Mouse (Mus musculus) kidney, adult 2 months (tissue): ENCODE measurements at regions not wholly inside any gene's neighbourhood (a gene's known extent, or its start where the extent isn't known, plus 50 kb on each side); places are given as distances from the start of the nearest gene placed in this dataset.

Experiments
- DNase-seq: peaks from one replicate; pipeline ENCODE4 v3.0.0; 2021
- H3K27ac ChIP-seq: fragments of 200-500 bp; 2 replicates; pipeline ENCODE4 v1.5.1; 2012; ENCODE audit warnings: low read depth, low read length, control low read depth, inconsistent platforms; ENCODE audit not compliant: insufficient read depth
- H3K27me3 ChIP-seq: fragments of 200-500 bp; replicated peaks from 2 replicates; pipeline ENCODE4 v1.6.1; 2012; ENCODE audit warnings: mild to moderate bottlenecking, moderate library complexity, low read length, inconsistent platforms; ENCODE audit not compliant: control insufficient read depth, insufficient read depth
- H3K36me3 ChIP-seq: fragments of 200-500 bp; 2 replicates; pipeline ENCODE4 v1.6.1; 2012; ENCODE audit warnings: mild to moderate bottlenecking, moderate library complexity, low read length, inconsistent platforms; ENCODE audit not compliant: control insufficient read depth, insufficient read depth
- H3K4me1 ChIP-seq: fragments of 200-500 bp; 2 replicates; pipeline ENCODE4 v1.6.1; 2011; ENCODE audit warnings: low read length; ENCODE audit not compliant: control insufficient read depth, insufficient read depth
- H3K4me3 ChIP-seq: fragments of 200-500 bp; 2 replicates; pipeline ENCODE4 v1.5.1; 2011; ENCODE audit warnings: mild to moderate bottlenecking, low read depth, low read length, control low read depth; ENCODE audit not compliant: insufficient read depth
- CTCF ChIP-seq: fragments of 200-500 bp; conservative IDR thresholded peaks from 2 replicates; pipeline ENCODE4 v1.5.1; 2011; ENCODE audit warnings: low read depth, mild to moderate bottlenecking, control low read depth, low read length, moderate library complexity, mixed read lengths; ENCODE audit not compliant: insufficient read depth, insufficient read length
- POLR2A ChIP-seq: fragments of 200-500 bp; IDR thresholded peaks from one replicate; pipeline ENCODE4 v1.6.1; 2011; ENCODE audit warnings: low read depth, low read length, control low read depth
- WGBS: fragments of 180-500 bp; shearing (Covaris S2); methylation state at CpG from one replicate; pipeline ENCODE4 v1.1.7; 2018; 5-methylcytosine and 5-hydroxymethylcytosine counted together

GRCm38 (mm10) chr1:16007809-16008208 lies 85.3 kb downstream of the 4930444P10Rik start:
- no peak overlapping the region for H3K4me3 ChIP-seq

GRCm38 (mm10) chr1:16006888-16007287 lies 86.2 kb downstream of the 4930444P10Rik start:
- H3K36me3 ChIP-seq, result no peaks in the 10 kb centered on the region

More at GRCm38 (mm10) chr1:16007809-16008208, 85.3 kb downstream of the 4930444P10Rik start:
- no peaks in the 10 kb centered on the region for H3K27me3 ChIP-seq
- WGBS, result 46% methylated on average over 3 of the region's 3 CpGs
- H3K36me3 ChIP-seq, result no peaks in the 10 kb centered on the region
- TF ChIP-seq POLR2A (no peak), CTCF (no peak)
- no peak for DNase-seq
- no peaks in the 10 kb centered on the region for H3K4me1 ChIP-seq
- no peak overlapping the region for H3K27ac ChIP-seq

GRCm38 (mm10) chr1:15997135-15997534 lies 96.0 kb downstream of the 4930444P10Rik start:
- Histone ChIP-seq H3K27ac (no peak overlapping the region), H3K27me3 (no peaks in the 10 kb centered on the region), H3K36me3 (no peaks in the 10 kb centered on the region), H3K4me3 (no peak overlapping the region), H3K4me1 (no peaks in the 10 kb centered on the region)
- no peak for TF ChIP-seq POLR2A
- no peak for TF ChIP-seq CTCF
- 67% methylated on average over 5 of the region's 5 CpGs for WGBS
- no peak for DNase-seq

More at GRCm38 (mm10) chr1:16006888-16007287, 86.2 kb downstream of the 4930444P10Rik start:
- H3K4me3 ChIP-seq, result no peak overlapping the region
- H3K27me3 ChIP-seq, result no peaks in the 10 kb centered on the region
- TF ChIP-seq CTCF (no peak; the same call in 1 of the 2 replicates), POLR2A (no peak)
- whole genome bisulfite sequencing, result 86% methylated on average over 2 of the region's 2 CpGs
- no peaks in the 10 kb centered on the region for H3K4me1 ChIP-seq
- no peak for DNase-seq
- no peak overlapping the region for H3K27ac ChIP-seq

- no peaks in the 10 kb centered on the region for H3K27me3 ChIP-seq
- no peak for TF ChIP-seq CTCF
- no peak for TF ChIP-seq POLR2A
- H3K36me3 ChIP-seq, result no peaks in the 10 kb centered on the region
- no peak for DNase-seq
- WGBS, result 65% methylated on average over 2 of the region's 2 CpGs
- H3K4me3 ChIP-seq, result no peak overlapping the region
- H3K27ac ChIP-seq, result no peak overlapping the region
- H3K4me1 ChIP-seq, result no peaks in the 10 kb centered on the region
Measured at GRCm38 (mm10) chr1:15996341-15996740, 96.8 kb downstream of the 4930444P10Rik start.

- Histone ChIP-seq H3K36me3 (no peaks in the 10 kb centered on the region), H3K4me3 (no peak overlapping the region), H3K27ac (no peak overlapping the region), H3K27me3 (no peaks in the 10 kb centered on the region), H3K4me1 (no peaks in the 10 kb centered on the region)
- TF ChIP-seq POLR2A, result no peak
- TF ChIP-seq CTCF, result peak; percentile 58
- WGBS, result 47% methylated on average over 4 of the region's 4 CpGs
- DNase-seq, result peak; percentile 26
Measured at GRCm38 (mm10) chr1:15993561-15994410, 99.3 kb downstream of the 4930444P10Rik start.

GRCm38 (mm10) chr1:15990982-15991381 lies 102.1 kb downstream of the 4930444P10Rik start:
- no peak overlapping the region for H3K27ac ChIP-seq
- no peaks in the 10 kb centered on the region for H3K4me1 ChIP-seq
- no peak overlapping the region for H3K4me3 ChIP-seq
- no peak for DNase-seq
- H3K27me3 ChIP-seq, result no peaks in the 10 kb centered on the region
- no peak for TF ChIP-seq CTCF
- TF ChIP-seq POLR2A, result no peak
- WGBS, result 67% methylated on average over 2 of the region's 2 CpGs
- no peaks in the 10 kb centered on the region for H3K36me3 ChIP-seq

GRCm38 (mm10) chr1:15985579-15985978 lies 107.5 kb downstream of the 4930444P10Rik start:
- TF ChIP-seq POLR2A, result no peak
- TF ChIP-seq CTCF, result no peak
- no peaks in the 10 kb centered on the region for H3K4me1 ChIP-seq
- 75% methylated on average over 3 of the region's 3 CpGs for WGBS
- DNase-seq, result no peak
- no peak overlapping the region for H3K27ac ChIP-seq
- H3K27me3 ChIP-seq, result no peaks in the 10 kb centered on the region
- H3K36me3 ChIP-seq, result no peaks in the 10 kb centered on the region
- no peak overlapping the region for H3K4me3 ChIP-seq
